Comparison of ENCODE assay signal across 9 mouse cellular contexts in genomic region chr5:117068181-117068580, GRCm38 (mm10). TPM values are rescaled to one million over a fixed set of nuclear protein-coding genes. Genes with fewer than 3 reads are reported as not detected.
A peak's percentile ranks its signal among the peaks of the same experiment; 100 is the strongest.
DNase-seq lines count a peak whose midpoint lies in the region; ATAC-seq and TF ChIP-seq lines count a peak whose summit lies in the region.
"Had no signal": no experiment of that assay in that cellular context is flagged by ENCODE, and none has a peak within 500 bp of the region (broad histone marks: within the 10 kb centered on the region; RNA-seq: fewer than 3 reads in every experiment).

No protein-coding gene starts in this region.

- H3K4me3 ChIP-seq in spleen, adult 2 months (ENCODE audit: extremely low read depth, insufficient read depth, insufficient read length): no peak overlapping the region

- H3K4me1 ChIP-seq in spleen, adult 2 months (ENCODE audit: control insufficient read depth, insufficient read depth, insufficient read length): no peaks in the 10 kb centered on the region

- intact Hi-C loops in heart, postnatal 10 days (cut with DNase I): no loop called here

- TF ChIP-seq CTCF in spleen, adult 2 months (IDR thresholded peaks at IDR 0.05; ENCODE audit: extremely low read depth, insufficient read depth, insufficient read length, insufficient replicate concordance): peak; percentile 53; the same call in 1 of the 2 replicates

- no peaks in the 10 kb centered on the region for H3K27me3 ChIP-seq in spleen, adult 2 months (ENCODE audit: control insufficient read depth, insufficient read depth, low read length)

- no peak overlapping the region for H3K27ac ChIP-seq in spleen, adult 2 months (ENCODE audit: insufficient read depth, low read length)
- H3K27ac ChIP-seq: macrophage had no signal

- no peak for TF ChIP-seq POLR2A in spleen, adult 2 months (IDR thresholded peaks at IDR 0.05; ENCODE audit: low read depth, low read length)

- no peaks in the 10 kb centered on the region for H3K36me3 ChIP-seq in spleen, adult 2 months (ENCODE audit: control insufficient read depth, insufficient read depth, low read length)

- 83% methylated on average over 13 of the region's 13 CpGs for WGBS in spleen, adult 2 months

- peak; percentile 24 for DNase-seq in heart, postnatal 4 days
- DNase-seq in heart, postnatal 10 days: no peak
- DNase-seq in spleen, adult 2 months (ENCODE audit: low read depth in 1 of 2, low spot score in 2 of 2): peak in 1 of 2 experiments; percentile 8
- DNase-seq in spleen, postnatal 4 days (ENCODE audit: low spot score in 2 of 2): no peak
- peak; percentile 64 for DNase-seq in induced T-regulatory cell, adult 2 months (ENCODE audit: low read depth)
- no peak for DNase-seq in layer of hippocampus, postnatal 36 days
- DNase-seq in gastrocnemius, postnatal 25 days: no peak

- no peak for ATAC-seq in erythroid progenitor cell, adult 5-6 weeks (replicated peaks; ENCODE audit: low FRiP score, poor library complexity, severe bottlenecking)

RNA-seq across cellular contexts. Expression of gene Suds3, which starts 47.7 kb away (rescaled TPM):
- 10 to 100 TPM; 68.6 to 80.3 TPM for total RNA-seq in heart, postnatal 4 days (2021)
- total RNA-seq in heart, postnatal 10 days (2021): 10 to 100 TPM; 63.7 to 88.5 TPM
- 45.1 and 60.7 TPM in 2 replicates for polyA plus RNA-seq in spleen, adult 2 months (2012; rRNA removed)
- 23.5 and 31.7 TPM in 2 replicates for total RNA-seq in erythroid progenitor cell, adult 5-6 weeks (2015; ENCODE audit: low replicate concordance)
- total RNA-seq in erythroid progenitor cell, adult 5-6 weeks (2017; ENCODE audit: low replicate concordance): 62.6 and 70.5 TPM in 2 replicates
- 100 to 1,000 TPM; 117 to 119 TPM for total RNA-seq in layer of hippocampus, postnatal 36 days (2021)
- 10 to 100 TPM; 72.6 to 81.8 TPM for total RNA-seq in gastrocnemius, postnatal 25 days (2021)

RNA-seq across cellular contexts. Expression of gene Taok3, which starts 51.7 kb away (rescaled TPM):
- total RNA-seq in heart, postnatal 4 days (2021): 10 to 100 TPM in 1 of 2 experiments, 1 to 10 TPM in 1; 8.6 to 10.5 TPM
- total RNA-seq in heart, postnatal 10 days (2021): 1 to 10 TPM; 9.4 to 10.0 TPM
- 18.4 and 26.6 TPM in 2 replicates for polyA plus RNA-seq in spleen, adult 2 months (2012; rRNA removed)
- 53.7 and 55.1 TPM in 2 replicates for total RNA-seq in erythroid progenitor cell, adult 5-6 weeks (2015; ENCODE audit: low replicate concordance)
- total RNA-seq in erythroid progenitor cell, adult 5-6 weeks (2017; ENCODE audit: low replicate concordance): 48.5 and 60.2 TPM in 2 replicates
- total RNA-seq in layer of hippocampus, postnatal 36 days (2021): 10 to 100 TPM; 55.3 to 63.5 TPM
- 1 to 10 TPM; 4.4 to 5.8 TPM for total RNA-seq in gastrocnemius, postnatal 25 days (2021)

Comparison
In these comparisons a context has a peak if more than half of its experiments do, and no peak if none do; other contexts are left out.
1. DNase-seq: peak in heart, postnatal 4 days (single experiment) and induced T-regulatory cell, adult 2 months (single experiment); none in heart, postnatal 10 days (0 of 2), spleen, postnatal 4 days (0 of 2), layer of hippocampus, postnatal 36 days (0 of 2) and gastrocnemius, postnatal 25 days (single experiment).
2. RNA of gene Taok3, which starts 51.7 kb away (total RNA-seq): 55.3 to 63.5 TPM in layer of hippocampus, postnatal 36 days and 48.5 to 60.2 TPM in erythroid progenitor cell, adult 5-6 weeks; 8.6 to 10.5 TPM in heart, postnatal 4 days, 9.4 to 10.0 TPM in heart, postnatal 10 days and 4.4 to 5.8 TPM in gastrocnemius, postnatal 25 days; every median in the first group is over 4 times any median in the second.